Mouse (Mus musculus): ENCODE results near the gene Cdx2. TPM values are rescaled to one million over a fixed set of nuclear protein-coding genes. Genes with fewer than 3 reads are reported as not detected.

Gene Cdx2
- total RNA-seq (2022) = not detected

DNA sequence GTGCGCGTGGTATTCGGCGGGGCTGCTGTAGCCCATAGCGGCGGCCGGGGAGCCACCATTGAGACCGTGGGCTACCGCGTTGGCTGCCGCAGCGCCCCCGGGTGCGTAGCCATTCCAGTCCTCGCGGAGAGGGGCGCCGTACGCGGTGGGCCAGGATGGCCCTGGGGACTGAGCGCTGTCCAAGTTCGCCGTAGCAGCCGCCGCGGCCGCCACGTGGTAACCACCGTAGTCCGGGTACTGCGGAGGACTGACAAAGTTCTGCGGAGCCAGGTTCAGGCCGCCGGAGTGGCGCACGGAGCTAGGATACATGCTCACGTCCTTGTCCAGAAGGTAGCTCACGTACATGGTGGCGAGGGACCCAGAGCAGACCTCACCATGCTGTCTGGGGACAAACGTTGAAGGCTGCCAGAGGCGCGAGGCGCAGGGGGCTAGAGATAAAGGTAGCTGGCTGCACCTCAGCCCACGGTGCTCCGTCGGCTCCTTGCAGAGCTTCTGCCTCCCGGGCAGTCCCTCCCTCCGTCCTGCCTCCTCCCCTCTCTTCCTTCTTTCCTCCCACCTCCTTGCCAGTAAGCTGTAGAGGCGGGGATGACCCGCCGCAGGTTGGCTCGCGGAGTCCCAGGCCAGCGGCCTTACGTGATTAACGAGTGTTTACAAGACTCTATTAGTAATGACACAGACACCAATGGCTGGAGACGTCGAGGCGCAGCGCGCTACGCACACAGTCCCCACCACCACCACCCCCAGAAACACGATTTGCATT, at the start of gene Cdx2:
TSS of gene Cdx2 (minus strand) at position 633 of the 760 bp plus-strand sequence.
- DNase-seq (ENCODE audit: low spot score) = no peak

DNA sequence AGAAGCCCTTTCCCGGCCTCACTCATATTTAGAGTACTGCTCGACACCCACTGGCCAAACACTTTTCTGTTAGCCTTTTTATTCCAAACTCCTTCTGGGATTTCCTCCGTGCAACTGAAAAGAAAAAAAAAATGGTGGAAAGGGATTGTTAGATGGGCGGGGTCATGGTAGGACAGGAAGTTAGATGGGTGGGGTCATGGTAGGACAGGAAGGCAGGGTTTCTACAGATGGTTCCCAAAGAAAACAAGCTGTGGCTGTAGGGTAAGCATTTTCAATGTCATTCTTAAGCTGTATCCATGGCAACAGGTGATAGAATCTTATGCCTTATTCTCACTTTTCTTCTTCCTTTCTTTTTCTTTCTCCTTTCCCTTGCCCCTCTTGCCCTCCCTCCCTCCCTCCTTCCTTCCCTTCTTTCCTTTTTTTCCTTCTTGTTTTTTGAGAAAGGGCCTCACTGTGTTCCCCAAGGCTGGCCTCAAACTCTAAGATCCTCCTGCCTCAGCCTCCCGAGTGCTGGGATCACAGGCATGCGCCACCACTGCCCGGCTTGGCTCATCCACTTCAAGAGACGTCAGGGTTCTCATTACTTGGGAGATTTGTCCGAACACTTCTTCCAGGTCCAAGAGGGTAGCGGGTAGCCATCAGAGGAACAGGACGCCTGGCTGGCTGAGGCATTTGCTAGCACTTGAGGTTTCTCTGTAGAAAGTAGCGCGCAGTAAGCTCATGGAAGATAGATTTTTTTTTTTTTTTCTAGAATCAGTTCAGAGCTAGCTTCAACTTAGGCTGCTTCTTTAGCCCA, 49.4 kb upstream of the Cdx2 start:
- no peak for DNase-seq (ENCODE audit: low spot score)

DNA sequence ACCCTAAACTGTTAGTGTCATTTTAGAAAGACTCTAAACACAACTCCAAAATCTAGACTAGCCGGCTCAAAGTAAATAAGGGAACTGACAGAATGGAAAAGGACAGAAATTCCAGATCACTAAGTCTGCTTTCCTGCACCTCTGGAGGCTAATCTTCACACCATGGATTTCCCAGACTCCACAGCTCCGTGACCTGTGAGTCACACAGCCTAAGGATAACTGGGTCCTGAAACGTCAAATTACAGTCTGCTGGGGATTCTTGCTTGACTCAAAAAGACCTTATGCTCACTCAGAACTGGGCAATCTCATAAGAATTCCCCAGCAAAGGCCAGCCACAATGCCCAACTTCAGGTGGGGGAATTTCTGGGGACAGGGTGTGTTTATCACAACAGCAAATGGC, 48.7 kb upstream of the Cdx2 start:
- no peak for DNase-seq (ENCODE audit: low spot score)

DNA sequence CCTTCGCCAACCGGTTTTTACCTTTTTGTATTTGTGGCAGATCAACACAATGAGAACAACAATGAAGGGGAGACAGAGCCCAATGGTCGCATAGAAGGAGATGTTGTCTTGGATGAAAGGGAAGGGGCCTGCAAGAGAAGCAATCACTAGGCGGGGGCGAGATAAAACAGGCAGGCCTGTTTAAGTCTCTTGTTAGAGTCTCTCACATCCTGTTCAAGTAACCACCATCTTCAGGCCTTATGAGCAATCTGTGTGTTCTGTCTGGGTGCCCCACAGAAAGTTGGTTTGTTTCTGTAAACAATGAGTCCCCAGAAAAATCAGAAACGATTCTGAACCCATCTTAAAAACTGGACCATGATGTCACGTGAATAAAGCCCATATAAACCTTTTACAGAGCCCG, 47.9 kb upstream of the Cdx2 start:
- no peak for DNase-seq (ENCODE audit: low spot score)

DNA sequence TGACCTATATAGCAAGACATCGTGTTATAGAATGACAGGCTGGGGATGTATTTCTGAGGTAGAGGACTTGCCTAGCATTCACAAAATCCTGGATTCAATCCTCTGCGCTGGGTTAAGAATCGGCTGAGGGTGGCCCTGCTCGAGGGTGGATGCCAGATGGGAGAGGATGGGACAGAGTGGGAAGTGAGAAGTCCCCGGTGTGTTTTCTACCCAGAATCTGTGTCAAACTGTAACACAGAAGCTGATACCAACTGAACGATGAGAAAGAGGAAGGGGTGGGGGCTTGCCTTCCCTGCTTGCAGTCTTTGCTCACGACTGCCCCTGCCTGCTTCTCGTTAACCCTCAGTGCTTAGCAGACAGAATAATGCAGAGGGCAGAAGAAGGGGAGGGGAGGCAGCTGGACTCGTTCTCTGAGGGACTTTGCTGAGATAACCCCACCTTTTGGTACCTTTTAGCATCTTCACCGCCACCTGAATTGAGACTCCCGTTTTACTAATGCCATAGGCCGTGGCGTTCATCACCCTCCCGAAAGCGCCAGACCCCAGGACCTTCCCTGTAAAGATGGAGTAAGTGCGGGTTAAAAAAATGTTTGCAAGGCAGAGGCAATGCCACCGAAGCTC, 47.2 kb upstream of the Cdx2 start:
- no peak for DNase-seq (ENCODE audit: low spot score)

DNA sequence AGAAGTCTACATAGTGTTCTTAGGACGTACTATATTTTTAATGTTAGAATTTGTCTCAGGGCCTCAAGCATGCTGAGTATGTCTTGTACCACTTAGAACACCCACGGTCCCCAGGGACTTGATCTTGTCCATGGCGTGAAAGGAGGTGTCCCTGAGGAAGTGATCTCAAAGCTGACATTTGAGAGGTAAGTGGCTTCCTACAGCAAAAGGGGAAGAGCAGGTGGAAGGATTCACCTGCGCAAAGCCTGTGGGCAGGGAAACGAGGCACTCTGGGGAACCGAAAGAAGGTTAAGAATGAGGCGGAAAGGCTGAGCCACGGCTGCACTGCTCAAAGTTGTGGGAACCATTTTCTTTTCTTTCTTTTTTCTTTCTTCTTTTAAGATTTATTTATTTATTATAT, 44.9 kb upstream of the Cdx2 start:
- DNase-seq (ENCODE audit: low spot score) = no peak

DNA sequence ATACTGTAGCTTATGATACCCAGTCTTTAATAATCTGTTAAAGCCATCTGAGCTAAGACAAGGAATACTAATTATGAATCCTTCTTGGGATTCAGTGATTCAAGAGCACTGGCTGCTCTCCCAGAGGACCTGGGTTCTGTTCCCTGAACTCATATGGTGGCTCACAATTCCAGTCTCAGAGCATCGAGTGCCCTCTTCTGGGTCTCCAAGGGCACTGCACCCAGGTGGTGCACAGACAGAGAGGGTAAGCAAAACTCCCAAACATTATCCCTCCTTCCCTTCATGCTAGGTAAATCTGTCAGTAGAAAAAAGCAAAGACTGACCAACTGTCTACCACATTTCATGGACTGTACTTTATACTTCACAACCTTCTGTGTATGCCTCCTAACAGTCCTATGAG, 38.9 kb upstream of the Cdx2 start:
- DNase-seq (ENCODE audit: low spot score) = no peak

DNA sequence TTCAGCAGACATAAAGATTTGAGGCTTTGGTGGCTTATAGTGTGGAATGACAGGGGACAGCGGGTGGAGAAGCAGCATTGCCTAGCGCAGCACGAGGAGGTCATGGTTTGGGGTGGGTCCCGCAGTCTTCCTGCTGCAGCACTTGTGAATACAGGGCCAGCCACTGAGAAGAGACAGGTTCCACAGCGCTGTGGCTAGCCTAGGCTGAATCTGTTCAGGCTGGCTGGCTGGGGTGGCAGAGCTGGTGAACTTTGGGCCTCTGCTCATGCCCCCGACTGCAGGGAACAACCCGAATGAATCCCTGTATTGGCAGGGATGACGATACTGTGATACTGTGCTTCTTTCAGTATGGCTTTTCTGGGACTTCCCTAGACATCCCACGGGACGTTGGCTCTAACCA, 36.8 kb upstream of the Cdx2 start:
- DNase-seq (ENCODE audit: low spot score) = no peak

DNA sequence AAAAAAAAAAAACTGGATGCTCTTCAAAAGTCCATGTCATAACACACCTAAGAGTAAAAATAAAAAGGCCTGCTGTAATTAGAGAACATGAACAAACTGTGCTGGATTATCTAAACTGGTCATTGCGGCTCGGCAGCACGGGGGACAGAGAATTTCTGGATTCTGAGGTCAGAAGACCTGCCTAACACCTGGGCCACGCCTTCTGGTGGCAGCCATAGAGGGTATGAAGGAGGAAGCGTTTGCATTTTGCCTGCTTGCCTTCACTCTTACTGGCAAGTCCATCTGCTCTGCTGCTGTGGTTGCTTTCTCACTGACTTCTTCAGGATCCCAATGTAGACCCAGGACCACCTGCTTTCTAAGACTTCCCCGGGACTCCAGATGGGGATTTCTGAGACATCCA, 35.8 kb upstream of the Cdx2 start:
- no peak for DNase-seq (ENCODE audit: low spot score)

DNA sequence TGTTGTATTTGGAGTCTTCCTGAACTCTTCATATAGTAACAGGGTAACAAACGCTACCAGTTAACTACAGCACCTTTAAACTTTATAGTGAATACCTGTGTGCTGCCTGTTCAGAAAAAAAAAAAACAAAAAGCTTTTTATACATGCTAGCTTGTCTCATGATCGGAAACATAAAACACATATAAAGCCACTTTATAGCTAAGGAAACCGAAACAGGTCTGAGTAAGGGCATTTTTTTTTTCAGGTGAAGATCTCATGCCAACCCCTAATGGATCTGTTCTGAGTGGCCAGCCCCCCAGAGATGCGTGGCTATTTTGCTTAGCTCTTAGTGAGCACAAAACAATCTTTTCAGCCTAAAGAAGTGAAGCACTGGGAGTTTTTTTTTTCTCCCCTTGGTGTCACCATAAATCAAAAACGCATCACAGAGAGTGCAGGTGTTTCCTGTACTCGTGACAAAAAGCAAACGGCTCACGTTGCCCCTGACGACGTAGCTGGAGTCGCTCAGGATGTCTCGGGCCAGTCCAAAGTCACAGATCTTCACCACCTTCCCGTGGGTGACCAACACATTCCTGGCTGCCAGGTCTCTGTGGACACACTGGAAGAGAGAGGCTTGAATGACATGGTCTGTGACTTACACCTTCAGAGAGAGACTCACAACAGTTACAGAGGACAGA, 33.8 kb upstream of the Cdx2 start:
- no peak for DNase-seq (ENCODE audit: low spot score)

DNA sequence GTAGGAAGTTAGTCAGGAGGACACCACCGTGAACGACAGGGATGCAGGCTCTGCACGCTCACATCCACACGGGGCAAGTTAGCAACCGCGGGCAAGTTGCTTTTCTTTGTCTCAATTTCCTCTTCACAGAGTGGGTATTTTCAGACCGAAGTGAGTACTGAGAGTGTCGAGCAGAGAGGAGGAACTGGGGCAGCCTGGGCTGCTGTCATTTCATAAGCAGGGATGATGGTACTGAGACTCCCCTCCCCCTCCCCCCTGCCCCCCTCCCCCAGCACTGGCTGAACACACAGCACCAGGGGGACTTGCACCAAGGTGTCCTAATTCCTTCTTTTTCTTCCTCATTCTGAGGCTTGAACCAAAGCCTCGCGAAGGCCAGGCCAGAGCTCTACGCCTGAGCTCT, 32.5 kb upstream of the Cdx2 start:
- DNase-seq (ENCODE audit: low spot score) = no peak

DNA sequence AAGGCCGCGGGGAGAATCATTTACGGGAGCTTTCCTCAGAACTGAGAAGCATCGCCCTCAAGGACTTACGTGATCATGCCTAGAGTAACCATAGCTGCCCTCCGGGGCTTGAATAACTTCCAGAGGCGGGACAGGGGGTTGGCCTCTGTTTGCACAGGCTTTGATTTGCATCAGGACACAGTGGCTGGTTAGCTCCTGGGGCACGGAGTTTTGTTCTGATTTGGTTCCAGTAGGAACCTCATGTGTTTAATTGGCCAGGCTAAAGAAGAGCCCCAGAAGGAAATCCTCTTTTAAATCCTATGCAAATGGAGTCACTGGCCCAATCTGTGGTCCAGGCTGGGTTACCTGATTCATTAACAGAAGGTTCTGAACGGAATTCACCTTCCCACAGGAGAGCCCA, 31.9 kb upstream of the Cdx2 start:
- no peak for DNase-seq (ENCODE audit: low spot score)

DNA sequence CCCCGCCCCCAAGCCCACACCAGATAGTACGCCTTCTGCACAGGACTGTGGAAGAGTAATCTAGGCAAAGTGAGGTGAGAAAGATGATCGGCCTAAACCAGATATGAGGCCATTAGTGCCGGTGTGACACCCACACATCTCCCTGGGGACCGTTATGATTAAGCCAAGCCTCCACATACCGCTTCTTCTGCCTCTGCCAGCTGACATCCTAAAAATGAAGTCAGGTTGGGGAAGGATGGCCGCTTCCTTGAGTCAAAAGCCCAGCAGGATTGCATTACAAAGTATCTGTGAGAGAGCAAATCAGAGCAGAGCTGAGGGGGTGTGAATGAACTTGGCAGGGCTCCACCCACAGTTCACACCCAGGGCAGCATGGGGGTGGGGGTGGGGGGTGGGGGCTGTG, 25.6 kb upstream of the Cdx2 start:
- DNase-seq (ENCODE audit: low spot score) = no peak

DNA sequence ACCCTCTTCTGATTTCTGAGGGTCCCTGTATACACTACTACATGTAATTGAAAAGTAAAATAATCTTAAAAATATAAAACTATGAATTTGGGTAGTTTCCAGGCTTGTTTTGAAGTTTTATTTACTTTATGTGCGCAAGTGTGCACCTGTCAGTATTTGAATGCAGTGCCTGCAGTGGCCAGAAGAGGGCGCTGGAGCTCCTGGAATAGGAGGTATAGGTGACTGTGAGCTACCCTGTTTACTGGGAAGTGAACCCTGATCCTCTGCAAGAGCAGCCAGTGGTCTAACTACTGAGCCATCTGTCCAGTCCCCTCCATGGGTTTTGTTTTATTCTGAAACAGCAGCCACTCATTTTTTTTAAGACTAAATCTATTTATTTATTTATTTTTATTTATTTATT, 24.5 kb upstream of the Cdx2 start:
- peak; percentile 17 for DNase-seq (ENCODE audit: low spot score)

DNA sequence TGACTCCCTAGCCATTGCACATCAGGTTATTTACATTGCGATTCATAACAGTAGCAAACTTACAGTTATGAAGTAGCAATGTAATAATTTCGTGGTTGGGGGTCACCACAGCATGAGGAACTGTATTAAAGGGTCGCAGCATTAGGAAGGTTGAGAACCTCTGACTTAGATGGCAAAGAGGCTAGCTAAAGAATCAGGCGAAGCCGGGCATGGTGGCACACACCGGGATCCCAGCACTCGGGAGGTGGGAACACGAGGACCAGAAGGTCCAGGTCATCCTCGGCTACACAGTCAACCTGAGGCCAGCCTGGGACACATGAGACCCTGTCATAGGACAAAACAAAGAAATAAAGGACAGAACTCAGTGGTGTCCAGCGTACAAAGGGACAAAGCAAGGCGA, 22.9 kb upstream of the Cdx2 start:
- no peak for DNase-seq (ENCODE audit: low spot score)

DNA sequence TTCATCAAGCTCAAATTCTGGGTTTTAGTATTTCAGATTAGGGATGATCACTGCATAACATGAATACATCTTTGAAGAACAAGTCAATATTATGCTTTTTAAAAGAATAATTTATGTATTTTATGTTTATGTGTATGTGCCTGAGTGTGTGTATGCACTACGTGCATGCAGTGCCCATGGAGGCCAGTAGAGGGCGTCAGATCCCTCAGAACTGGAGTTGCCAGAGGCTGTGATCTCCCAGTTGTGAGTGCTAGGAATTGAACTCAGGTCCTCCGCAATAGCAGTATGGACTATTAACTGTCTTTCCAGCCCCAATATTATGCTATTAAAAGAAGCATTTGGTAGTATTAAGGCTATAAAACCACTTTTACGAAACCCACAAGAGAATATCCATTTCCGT, 20.6 kb upstream of the Cdx2 start:
- DNase-seq (ENCODE audit: low spot score) = no peak

DNA sequence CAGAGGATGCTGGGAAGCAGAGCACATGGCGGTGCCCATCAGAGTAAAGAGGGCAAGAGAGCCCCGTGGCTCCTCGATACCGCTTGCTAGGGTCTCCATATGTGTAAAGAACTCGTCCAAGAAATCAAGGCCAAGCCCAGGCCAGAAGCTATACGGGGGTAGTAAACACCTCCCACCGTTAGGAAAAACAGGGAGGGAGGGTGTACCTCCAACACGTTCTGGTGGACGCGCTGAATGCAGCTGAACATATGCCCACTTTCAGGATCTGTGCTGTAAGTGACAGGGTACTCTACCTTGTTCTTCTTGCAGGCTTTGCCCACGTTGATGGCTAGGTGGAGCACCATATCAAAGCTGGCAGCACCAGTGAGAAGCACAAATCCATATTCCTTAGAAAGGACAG, 18.9 kb upstream of the Cdx2 start:
- DNase-seq (ENCODE audit: low spot score) = no peak

DNA sequence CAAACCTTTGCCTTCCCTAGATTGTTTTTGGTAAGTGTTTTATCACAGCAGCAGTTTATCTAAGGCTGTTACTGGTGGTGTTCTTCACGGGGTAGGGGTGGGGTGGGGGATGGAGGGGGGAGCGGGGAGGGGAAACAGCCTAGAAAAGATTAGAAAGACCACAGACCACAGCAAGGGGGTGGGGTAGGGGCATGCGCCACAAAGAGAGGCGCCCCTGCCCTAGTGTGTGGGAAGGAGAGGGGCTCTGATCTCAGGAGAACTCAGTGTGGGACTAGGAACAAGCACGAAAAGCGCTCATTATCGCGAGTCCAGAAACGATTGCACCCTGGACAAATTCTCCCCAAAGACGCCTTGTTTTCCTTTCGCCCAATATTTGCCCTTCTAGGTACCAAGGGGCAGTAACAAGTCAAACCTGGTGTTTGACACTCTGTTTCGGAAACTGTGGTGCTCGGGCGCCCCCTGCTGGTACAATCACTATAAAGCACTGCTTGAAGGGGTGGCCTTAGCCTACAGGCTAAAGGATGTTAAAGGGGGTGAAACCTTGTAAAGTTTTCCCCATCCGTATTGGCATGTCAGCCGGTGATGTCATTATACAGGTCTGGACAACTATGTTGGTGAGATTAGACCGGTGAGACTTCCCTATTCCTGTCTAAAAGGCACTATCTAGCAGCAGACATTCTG, 16.3 kb upstream of the Cdx2 start:
- DNase-seq (ENCODE audit: low spot score) = peak; percentile 53

DNA sequence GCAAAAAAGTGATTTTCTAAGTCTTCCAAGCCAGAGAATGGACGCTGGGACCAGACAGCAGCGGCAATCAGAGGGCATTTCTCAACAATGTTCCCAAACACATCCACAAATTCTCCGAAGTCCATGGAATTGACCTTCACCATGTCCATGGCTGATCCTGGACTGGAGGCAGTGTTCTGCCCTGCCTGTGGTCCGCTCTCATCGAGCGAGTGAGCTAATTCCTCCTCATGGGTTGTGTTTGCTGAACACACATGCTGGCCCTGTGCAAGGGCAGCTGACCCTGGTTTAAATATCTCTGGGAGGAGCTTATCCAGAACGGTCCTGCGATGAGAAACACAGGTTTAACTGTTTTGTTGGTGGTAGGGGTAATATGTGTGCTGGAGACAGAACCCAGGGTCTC, 15.1 kb upstream of the Cdx2 start, which contains the start of gene Urad:
TSS of gene Urad (minus strand) at position 258 of the 400 bp plus-strand sequence.
- DNase-seq (ENCODE audit: low spot score) = no peak

DNA sequence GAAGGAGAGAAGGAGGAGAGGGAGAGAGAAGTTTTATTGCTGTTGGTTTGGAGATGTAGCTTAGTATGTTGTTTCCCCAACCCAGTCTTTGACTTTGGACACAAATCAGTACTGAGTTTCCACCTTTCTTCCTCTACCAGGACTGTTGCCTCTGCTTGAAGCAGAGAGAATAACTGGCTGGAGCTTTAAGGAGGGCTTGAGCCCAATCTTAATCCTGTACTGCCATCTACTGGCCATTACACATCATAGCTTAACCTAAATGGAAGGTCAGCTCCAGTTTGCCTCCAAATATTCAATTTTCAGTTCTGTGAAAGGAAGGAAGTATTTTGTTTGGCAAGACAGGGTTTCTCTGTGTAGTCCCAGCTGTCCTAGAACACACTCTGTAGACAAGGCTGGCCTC, 12.6 kb upstream of the Cdx2 start:
- peak; percentile 44 for DNase-seq (ENCODE audit: low spot score)

DNA sequence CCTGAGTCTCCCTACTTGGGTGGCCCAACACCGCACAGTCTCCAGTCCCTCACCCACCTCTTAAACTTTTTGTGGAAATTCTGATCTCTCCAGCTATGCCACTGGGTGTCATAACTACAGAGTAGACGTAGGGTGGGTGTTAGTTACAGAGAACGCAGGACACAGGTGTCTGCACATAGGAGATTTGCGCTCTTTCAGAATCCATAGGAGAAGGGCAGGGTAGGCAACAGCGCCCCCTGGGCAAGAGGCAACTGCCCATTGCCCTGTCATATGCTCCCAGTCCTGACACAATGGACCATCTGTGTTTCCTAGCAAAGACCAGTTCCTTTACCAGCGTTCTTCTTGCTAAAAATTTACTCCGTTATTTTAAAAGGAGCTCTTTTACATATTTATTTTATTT, 10.9 kb upstream of the Cdx2 start:
- DNase-seq (ENCODE audit: low spot score) = no peak

DNA sequence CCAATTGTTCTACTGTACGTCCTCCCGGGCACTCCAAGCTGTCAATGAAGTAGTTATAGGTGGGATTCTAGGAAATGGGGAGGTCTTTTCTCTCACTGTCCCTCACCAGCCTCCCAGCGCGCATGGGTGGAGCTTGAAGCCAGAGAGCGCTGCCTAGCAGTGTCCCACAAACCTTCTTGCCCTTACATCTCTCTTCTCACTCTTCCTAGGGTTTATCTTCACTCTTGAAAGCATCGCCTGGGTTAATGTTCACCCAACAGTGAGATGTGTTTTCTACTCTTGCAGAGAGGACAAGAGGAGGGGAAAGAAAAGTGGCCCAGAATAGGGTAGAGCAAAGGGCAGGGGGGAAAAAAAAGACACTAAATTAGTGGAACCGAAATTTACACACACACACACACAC, 10.3 kb upstream of the Cdx2 start:
- no peak for DNase-seq (ENCODE audit: low spot score)
